Mouse (Mus musculus): Measurements from ENCODE around the gene Kcnd3. TPM values are rescaled to one million over a fixed set of nuclear protein-coding genes. Genes with fewer than 3 reads are reported as not detected.

Gene Kcnd3
- total RNA-seq, 2 experiments from 2014 or later = 0.20 TPM; not detected in 1

- no peak for DNase-seq
- intact Hi-C loops (cut with DNase I) = no loop called here
Observed at GRCm38 (mm10) chr3:105453214-105453950, 1.3 kb downstream of the Kcnd3 start.

GRCm38 (mm10) chr3:105457657-105458056 lies 5.5 kb downstream of the Kcnd3 start:
- no peak for DNase-seq
- intact Hi-C loops (cut with DNase I) = no loop called here

- intact Hi-C loops (cut with DNase I) = no loop called here
- DNase-seq = no peak
Observed at GRCm38 (mm10) chr3:105466538-105466937, 14.4 kb downstream of the Kcnd3 start.

GRCm38 (mm10) chr3:105472564-105472963 lies 20.4 kb downstream of the Kcnd3 start:
- intact Hi-C loops (cut with DNase I) = no loop called here
- DNase-seq = no peak

- no peak for DNase-seq
- intact Hi-C loops (cut with DNase I) = no loop called here
Observed at GRCm38 (mm10) chr3:105476408-105476807, 24.3 kb downstream of the Kcnd3 start.

- DNase-seq = no peak
- intact Hi-C loops (cut with DNase I) = no loop called here
Observed at GRCm38 (mm10) chr3:105478876-105479275, 26.7 kb downstream of the Kcnd3 start.

GRCm38 (mm10) chr3:105481419-105481818 lies 29.3 kb downstream of the Kcnd3 start:
- no peak for DNase-seq
- intact Hi-C loops (cut with DNase I) = no loop called here

GRCm38 (mm10) chr3:105483651-105484052 lies 31.5 kb downstream of the Kcnd3 start:
- DNase-seq = no peak
- intact Hi-C loops (cut with DNase I) = no loop called here

GRCm38 (mm10) chr3:105487171-105487570 lies 35.0 kb downstream of the Kcnd3 start:
- DNase-seq = no peak
- intact Hi-C loops (cut with DNase I) = no loop called here

GRCm38 (mm10) chr3:105489607-105490006 lies 37.5 kb downstream of the Kcnd3 start:
- no peak for DNase-seq
- intact Hi-C loops (cut with DNase I) = no loop called here

- intact Hi-C loops (cut with DNase I) = no loop called here
- DNase-seq = no peak
Observed at GRCm38 (mm10) chr3:105494886-105495285, 42.8 kb downstream of the Kcnd3 start.

- intact Hi-C loops (cut with DNase I) = no loop called here
Observed at GRCm38 (mm10) chr3:105496216-105496615, 44.1 kb downstream of the Kcnd3 start.

GRCm38 (mm10) chr3:105496935-105497334 lies 44.8 kb downstream of the Kcnd3 start:
- intact Hi-C loops (cut with DNase I) = no loop called here
- no peak for DNase-seq

More at GRCm38 (mm10) chr3:105496216-105496615, 44.1 kb downstream of the Kcnd3 start:
- no peak for DNase-seq

- no peak for DNase-seq
- intact Hi-C loops (cut with DNase I) = no loop called here
Observed at GRCm38 (mm10) chr3:105501071-105501470, 48.9 kb downstream of the Kcnd3 start.

GRCm38 (mm10) chr3:105504272-105504671 lies 52.1 kb downstream of the Kcnd3 start:
- intact Hi-C loops (cut with DNase I) = no loop called here
- DNase-seq = no peak

GRCm38 (mm10) chr3:105505161-105505872 lies 53.2 kb downstream of the Kcnd3 start:
- DNase-seq = no peak
- intact Hi-C loops (cut with DNase I) = no loop called here

GRCm38 (mm10) chr3:105505873-105506170 lies 53.7 kb downstream of the Kcnd3 start:
- no peak for DNase-seq
- intact Hi-C loops (cut with DNase I) = no loop called here

- intact Hi-C loops (cut with DNase I) = no loop called here
- DNase-seq = no peak
Observed at GRCm38 (mm10) chr3:105506592-105506991, 54.5 kb downstream of the Kcnd3 start.

GRCm38 (mm10) chr3:105509321-105509720 lies 57.2 kb downstream of the Kcnd3 start:
- intact Hi-C loops (cut with DNase I) = no loop called here
- DNase-seq = no peak

- intact Hi-C loops (cut with DNase I) = no loop called here
- DNase-seq = no peak
Observed at GRCm38 (mm10) chr3:105511836-105512235, 59.7 kb downstream of the Kcnd3 start.

GRCm38 (mm10) chr3:105514215-105514614 lies 62.1 kb downstream of the Kcnd3 start:
- DNase-seq = no peak
- intact Hi-C loops (cut with DNase I) = no loop called here

GRCm38 (mm10) chr3:105515035-105515434 lies 62.9 kb downstream of the Kcnd3 start:
- DNase-seq = no peak
- intact Hi-C loops (cut with DNase I) = no loop called here
